Mouse (Mus musculus) right cerebral cortex, postnatal 10 days (tissue): ENCODE data around the gene Ovol3.
A peak's percentile ranks its signal among the peaks of the same experiment; 100 is the strongest.
"Not testable (repeated sequence)": the region's sequence is repeated elsewhere in the genome, so short reads cannot be mapped to it uniquely, and the experiment has no call there.

Experiments
- DNase-seq, 2 experiments: peaks; one replicate each; pipeline ENCODE4 v3.0.0; 2021; ENCODE audit warnings: low spot score in 2 of 2

Ovol3 gene

DNA sequence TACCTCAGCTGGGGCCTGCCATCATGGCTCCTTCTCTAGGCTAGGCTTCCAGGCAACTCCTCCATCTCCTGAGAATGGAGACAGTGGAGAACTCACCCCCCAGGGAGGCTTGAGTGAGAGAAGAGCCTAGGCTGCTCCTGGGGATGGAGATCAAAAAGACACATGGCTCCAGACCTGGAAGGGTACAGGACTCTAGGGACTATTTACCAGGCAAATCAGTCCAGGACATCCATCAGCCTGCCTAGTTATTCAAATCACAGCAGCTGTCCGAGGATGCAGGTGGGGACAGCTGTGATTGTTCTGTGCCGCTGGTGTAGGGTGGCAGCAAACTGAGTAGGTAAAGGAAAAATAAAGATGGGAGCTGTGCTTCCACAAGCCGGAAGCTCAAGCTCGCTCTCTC lies at the start of gene Ovol3:
Gene Ovol3, minus strand, starts transcription at position 101 of the 400 bp plus-strand sequence.
- DNase-seq = no peak

GRCm38 (mm10) chr7:30282740-30283139 lies 47.2 kb upstream of the Ovol3 start:
- peak in 1 of 2 experiments; percentile 46 for DNase-seq

DNA sequence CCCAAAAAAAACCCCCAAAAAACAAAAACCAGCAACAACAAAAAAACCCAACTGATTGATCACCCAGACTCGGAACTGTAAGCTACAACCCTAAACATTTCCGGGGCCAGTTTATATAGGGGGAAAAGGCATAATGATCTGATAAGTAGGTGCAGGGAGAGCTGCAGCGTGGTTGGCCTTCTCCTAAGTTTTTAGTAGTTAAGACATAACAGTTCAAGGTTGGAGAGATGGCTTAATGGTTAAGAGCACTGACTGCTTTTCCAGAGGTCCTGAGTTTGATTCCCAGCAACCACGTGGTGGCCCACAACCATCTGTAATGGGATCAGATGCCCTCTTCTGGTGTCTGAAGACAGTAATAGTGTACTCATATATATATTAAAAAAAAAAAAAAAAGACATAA lies 46.0 kb upstream of the Ovol3 start:
- no peak for DNase-seq

GRCm38 (mm10) chr7:30280670-30281138 lies 45.2 kb upstream of the Ovol3 start:
- DNase-seq = peak; percentile 93 to 94

- DNase-seq = peak; percentile 94 to 95
These were observed 44.6 kb upstream of the Ovol3 start, which contains the start of the genes Thap8 and Wdr62 for GRCm38 (mm10) chr7:30279951-30280669. Thap8 (plus strand) TSS chr7:30280094. Wdr62 (minus strand) TSS chr7:30280419.

DNA sequence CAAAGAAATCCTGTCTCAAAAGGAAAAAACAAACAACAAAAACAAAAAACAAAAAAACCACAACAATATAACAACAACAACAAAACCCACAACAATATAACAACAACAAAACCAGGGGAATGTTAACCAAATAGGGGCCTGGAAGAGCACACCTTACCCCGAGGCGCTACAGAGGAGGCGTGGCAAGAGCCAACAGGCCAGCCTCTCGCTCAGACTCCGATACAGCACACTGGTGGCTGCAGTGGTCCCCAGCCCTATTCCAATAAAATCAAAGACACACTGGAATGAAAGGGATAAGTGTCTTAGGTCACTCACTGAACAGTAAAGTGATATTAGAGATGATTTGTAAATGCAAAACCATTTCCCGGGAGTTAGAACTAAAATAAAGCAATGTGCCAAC lies 44.0 kb upstream of the Ovol3 start:
- DNase-seq = no peak

DNA sequence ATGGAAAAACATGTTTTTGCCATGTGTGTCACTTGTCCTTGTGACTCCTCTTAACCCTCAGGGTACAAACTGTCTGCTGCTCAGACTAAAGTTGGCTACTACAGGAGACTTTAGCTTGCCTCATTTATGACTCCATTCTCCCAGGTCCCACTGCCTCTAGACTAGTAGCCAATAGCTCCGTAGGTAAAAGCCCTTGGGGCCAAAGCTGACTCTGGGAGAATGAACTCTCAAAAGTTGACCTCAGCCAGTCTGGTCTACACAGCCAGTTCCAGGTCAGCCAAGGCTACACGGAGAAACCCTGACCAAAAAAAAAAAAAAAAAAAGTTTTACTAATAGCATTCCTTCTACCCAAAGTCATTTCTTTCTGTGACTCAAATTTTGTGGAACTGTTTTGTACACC lies 43.4 kb upstream of the Ovol3 start:
- no peak for DNase-seq

DNA sequence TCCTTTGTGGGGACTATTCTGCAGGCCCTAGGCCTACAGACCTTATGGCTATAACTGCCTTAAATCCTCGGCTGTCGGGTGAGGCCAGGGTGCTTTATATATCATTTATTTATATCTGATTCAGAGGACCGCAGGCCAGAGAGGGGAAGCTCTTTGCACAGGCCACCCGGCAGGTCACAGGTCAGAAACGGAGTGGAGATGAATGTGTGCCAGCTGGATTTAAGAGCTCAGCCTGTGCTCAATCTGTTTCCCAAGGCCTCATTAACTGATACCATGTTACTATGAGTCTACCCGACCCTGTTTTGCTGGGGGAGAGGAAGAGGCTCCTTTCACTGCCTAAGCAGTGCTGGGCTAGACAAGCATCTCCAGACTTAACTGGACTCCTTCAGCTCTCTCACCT lies 38.9 kb upstream of the Ovol3 start:
- DNase-seq = no peak

GRCm38 (mm10) chr7:30269641-30270040 lies 34.1 kb upstream of the Ovol3 start:
- no peak for DNase-seq

DNA sequence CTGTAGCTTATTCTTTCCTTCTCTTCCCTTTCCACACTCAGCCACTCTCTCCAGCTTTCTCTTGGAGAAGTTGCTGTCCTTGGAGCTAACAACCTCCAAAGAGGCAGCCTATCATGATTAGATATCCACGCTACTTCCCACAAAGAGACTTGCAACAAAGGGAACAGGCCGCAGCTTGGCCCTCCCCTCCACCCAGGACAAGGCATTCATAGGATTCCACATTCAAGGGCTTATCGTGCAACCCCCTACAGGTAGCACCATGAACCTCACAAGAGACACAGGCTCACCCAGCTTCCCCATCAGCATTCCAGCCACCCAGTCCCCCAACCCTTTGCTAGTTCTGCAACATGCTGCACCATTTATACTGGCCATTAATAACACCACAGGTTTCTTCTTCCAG lies 31.3 kb upstream of the Ovol3 start:
- no peak for DNase-seq

DNA sequence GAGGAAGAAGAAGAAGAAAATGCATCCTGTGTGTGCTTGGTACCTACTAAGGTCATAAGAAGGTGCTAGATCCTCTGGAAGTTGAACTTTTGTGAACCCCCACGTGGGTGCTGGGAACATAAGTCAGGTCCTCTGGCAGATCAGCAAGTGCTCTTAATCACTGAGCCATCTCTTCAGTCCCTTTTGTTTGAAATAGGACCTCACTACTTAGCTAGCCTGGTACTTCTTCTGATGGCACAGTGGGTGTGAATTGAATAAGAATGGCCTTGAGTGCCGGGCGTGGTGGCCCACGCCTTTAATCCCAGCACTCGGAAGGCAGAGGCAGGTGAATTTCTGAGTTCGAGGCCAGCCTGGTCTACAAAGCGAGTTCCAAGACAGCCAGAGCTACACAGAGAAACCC lies 30.4 kb upstream of the Ovol3 start:
- no peak for DNase-seq

DNA sequence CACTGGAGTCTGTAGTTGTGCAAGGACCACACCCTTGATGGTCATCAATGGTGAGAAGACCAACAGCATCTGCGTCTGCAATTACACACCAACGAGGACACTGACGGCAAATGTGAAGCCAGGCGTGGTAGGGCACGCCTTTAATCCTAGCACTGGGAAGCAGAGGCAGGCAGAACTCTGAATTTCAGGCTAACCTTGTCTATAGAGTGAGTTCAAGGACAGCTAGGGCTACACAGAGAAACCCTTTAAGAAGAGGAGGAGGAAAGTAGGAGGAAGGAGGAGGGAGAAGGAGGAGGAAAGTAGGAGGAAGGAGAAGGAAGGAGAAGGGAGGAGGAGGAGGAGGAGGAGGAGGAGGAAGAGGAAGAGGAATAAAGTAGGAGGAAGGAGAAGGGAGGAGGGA lies 30.0 kb upstream of the Ovol3 start:
- DNase-seq = no peak

GRCm38 (mm10) chr7:30265041-30265440 lies 29.5 kb upstream of the Ovol3 start:
- no peak for DNase-seq

- no peak for DNase-seq
These were observed 16.7 kb upstream of the Ovol3 start for GRCm38 (mm10) chr7:30251956-30252954.

- DNase-seq = not testable (repeated sequence)
These were observed 1.8 kb upstream of the Ovol3 start for GRCm38 (mm10) chr7:30237374-30237773.

DNA sequence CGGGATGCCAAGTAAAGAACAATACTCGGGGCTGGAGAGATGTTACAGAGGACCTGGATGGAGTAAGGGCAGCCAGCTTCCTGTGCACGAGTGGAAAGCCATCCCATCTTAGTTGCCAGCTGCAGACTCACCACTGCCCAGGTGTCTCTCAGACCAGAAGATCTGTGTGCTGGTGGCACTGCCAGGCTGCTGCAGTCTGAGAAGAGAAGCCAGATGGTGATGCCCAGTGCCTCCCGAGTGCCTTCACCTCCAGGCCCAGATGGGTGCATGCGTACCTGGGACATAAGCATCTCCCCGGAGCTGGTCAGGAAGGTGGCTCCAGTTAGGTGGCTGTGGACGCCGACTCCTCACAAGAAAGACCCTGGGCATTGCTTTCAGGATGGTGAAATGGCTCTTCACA lies 434 bp downstream of the Ovol3 start:
- no peak for DNase-seq

DNA sequence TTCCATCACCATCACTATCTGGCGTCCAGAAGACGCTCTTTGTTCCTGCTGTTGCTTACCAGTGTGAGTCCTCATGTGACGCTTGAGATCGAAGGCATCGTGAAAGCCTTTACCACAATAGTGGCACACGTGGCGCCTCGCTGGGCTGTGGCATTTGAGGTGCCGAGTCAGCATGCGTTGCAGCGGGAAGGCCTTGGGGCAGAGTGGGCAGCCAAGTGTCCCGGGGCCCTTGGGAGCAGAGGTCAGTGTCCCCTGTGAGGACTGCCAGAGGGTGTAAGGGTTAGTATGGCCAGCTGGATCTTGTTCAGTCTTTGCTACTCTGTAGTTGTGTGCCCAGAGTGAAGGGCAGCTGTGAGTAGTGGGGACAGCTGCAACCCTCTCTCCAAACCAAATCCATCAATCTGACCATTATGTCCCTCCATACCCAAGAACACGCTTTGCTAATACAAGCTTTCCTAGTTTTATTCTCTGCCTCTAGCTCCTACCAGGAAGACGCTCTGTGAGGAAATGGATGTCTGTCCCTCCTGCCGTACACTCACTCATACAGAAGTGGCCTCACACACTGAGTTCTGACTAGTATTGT lies 1.2 kb downstream of the Ovol3 start:
- no peak for DNase-seq

DNA sequence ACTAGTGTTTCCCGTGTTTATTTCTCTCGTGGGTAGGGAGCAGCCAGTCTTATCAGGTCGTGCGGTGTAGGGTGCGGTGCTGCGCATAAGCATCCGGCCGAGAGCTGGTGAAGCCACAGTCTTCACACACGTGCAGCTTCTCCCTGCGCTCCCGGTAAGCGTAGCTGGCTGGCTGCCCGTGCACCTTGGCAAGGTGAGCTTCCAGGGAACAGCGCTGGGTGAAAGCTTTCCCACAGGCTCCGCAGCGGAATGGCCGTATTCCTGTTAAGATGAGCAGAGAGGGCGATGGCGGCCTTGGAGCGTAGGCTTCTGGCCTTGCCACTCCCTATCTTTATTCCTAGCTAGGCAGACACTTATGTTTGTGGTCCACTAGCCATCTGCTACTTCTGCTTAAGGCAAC lies 2.1 kb downstream of the Ovol3 start:
- DNase-seq = peak; percentile 61 to 64

DNA sequence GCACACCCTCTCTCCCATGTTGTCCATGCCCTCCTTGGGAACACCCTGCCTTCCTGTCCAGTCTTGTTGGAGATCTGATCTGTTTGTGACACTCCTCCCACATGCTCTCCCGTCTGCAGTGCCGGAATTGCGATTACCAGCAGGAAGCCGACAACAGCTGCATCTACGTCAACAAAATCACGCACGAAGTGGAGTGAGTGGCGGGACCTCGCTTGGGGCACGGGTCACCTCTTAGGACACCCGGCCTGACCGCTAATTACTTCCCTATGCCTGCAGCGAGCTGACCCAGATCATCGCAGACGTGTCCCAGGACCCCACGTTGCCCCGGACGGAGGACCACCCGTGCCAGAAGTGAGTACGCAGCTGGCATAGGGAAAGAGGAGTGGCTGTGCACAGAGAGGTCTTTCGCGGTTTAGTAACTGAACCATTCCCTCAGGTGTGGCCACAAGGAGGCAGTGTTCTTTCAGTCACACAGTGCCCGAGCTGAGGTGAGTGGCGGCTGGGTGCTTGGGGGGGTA lies 2.8 kb downstream of the Ovol3 start:
- peak; percentile 63 to 70 for DNase-seq

- peak; percentile 99 for DNase-seq
These were observed 3.7 kb downstream of the Ovol3 start, which contains the start of the genes Polr2i and Tbcb for GRCm38 (mm10) chr7:30231669-30232454. Polr2i (plus strand) TSS chr7:30231948. Tbcb (minus strand) TSS chr7:30232272.

GRCm38 (mm10) chr7:30231328-30231668 lies 4.2 kb downstream of the Ovol3 start:
- DNase-seq = no peak
